Mouse (Mus musculus) kidney, embryonic 15.5 days (tissue): ENCODE data around the gene 9130409I23Rik. TPM values are rescaled to one million over a fixed set of nuclear protein-coding genes. Genes with fewer than 3 reads are reported as not detected.

Experiments used
- ATAC-seq: fragments of 200-750 bp; cut with Nextera tagmentation; replicated peaks from 2 replicates; pipeline ENCODE4 v1.8.0; 2017; ENCODE audit warnings: moderate TSS enrichment; ENCODE audit not compliant: low FRiP score
- H3K27ac ChIP-seq: fragments of 300-500 bp; sonication (generic); 2 replicates; pipeline ENCODE4 v1.5.1; 2015; ENCODE audit warnings: mild to moderate bottlenecking, inconsistent platforms
- H3K27me3 ChIP-seq: fragments of 300-500 bp; sonication (generic); 2 replicates; pipeline ENCODE4 v1.6.1; 2015; ENCODE audit warnings: inconsistent platforms
- H3K36me3 ChIP-seq: fragments of 300-500 bp; sonication (generic); 2 replicates; pipeline ENCODE4 v1.6.1; 2015; ENCODE audit warnings: inconsistent platforms
- H3K4me1 ChIP-seq: fragments of 300-500 bp; sonication (generic); 2 replicates; pipeline ENCODE4 v1.6.1; 2015; ENCODE audit warnings: inconsistent platforms
- H3K4me2 ChIP-seq: fragments of 300-500 bp; sonication (generic); 2 replicates; pipeline ENCODE4 v1.6.1; 2015; ENCODE audit warnings: moderate library complexity, mild to moderate bottlenecking, inconsistent platforms
- H3K4me3 ChIP-seq: fragments of 300-500 bp; sonication (generic); replicated peaks from 2 replicates; pipeline ENCODE4 v1.5.1; 2015; ENCODE audit warnings: mild to moderate bottlenecking, inconsistent platforms
- H3K9ac ChIP-seq: fragments of 300-500 bp; sonication (generic); 2 replicates; pipeline ENCODE4 v1.6.1; 2015; ENCODE audit warnings: mild to moderate bottlenecking, inconsistent platforms
- H3K9me3 ChIP-seq: fragments of 300-500 bp; sonication (generic); replicated peaks from 2 replicates; pipeline ENCODE4 v1.6.1; 2016; ENCODE audit warnings: inconsistent platforms
- WGBS: fragments of 180-500 bp; shearing (Covaris S2); methylation state at CpG from one replicate; pipeline ENCODE4 v1.1.7; 2015; ENCODE audit warnings: mixed read lengths; 5-methylcytosine and 5-hydroxymethylcytosine counted together
- polyA plus RNA-seq: library from polyadenylated mRNA; unstranded; fragments of >200 nt; fragmentation: Nextera tagmentation; extraction: Ambion mirVana; gene quantifications from 2 replicates; pipeline ENCODE4 v1.2.1, GENCODE M21; 2015

9130409I23Rik gene
- polyA plus RNA-seq, 1 experiment from 2014 or later: not detected

GRCm38 (mm10) chr1:181039652-181040051, 11.4 kb upstream of the 9130409I23Rik start:
- H3K9ac ChIP-seq: no peak overlapping the region
- WGBS: 12% methylated on average over 4 of the region's 4 CpGs
- ATAC-seq: no peak

GRCm38 (mm10) chr1:181047520-181047919, 3.5 kb upstream of the 9130409I23Rik start:
- H3K4me1 ChIP-seq: no peaks in the 10 kb centered on the region
- no peaks in the 10 kb centered on the region for H3K27me3 ChIP-seq
- no peak overlapping the region for H3K4me2 ChIP-seq
- no peak overlapping the region for H3K27ac ChIP-seq
- no peak for ATAC-seq
- no peaks in the 10 kb centered on the region for H3K36me3 ChIP-seq
- H3K9me3 ChIP-seq: no peaks in the 10 kb centered on the region
- no peak overlapping the region for H3K9ac ChIP-seq
- 53% methylated on average over 1 of the region's 1 CpGs for WGBS
- H3K4me3 ChIP-seq: no peak overlapping the region

More at GRCm38 (mm10) chr1:181039652-181040051, 11.4 kb upstream of the 9130409I23Rik start:
- Histone ChIP-seq H3K4me1 (no peaks in the 10 kb centered on the region), H3K36me3 (no peaks in the 10 kb centered on the region), H3K4me2 (0 out of 2 replicates have a peak overlapping the region, but pooled peaks have one; percentile 19), H3K27ac (no peak overlapping the region), H3K27me3 (peaks cover 10% of the 10 kb centered on the region), H3K9me3 (no peaks in the 10 kb centered on the region), H3K4me3 (no peak overlapping the region)

GRCm38 (mm10) chr1:181049328-181049842, 1.7 kb upstream of the 9130409I23Rik start:
- no peak for ATAC-seq
- no peaks in the 10 kb centered on the region for H3K36me3 ChIP-seq
- H3K4me2 ChIP-seq: no peak overlapping the region
- no peaks in the 10 kb centered on the region for H3K9me3 ChIP-seq
- H3K27ac ChIP-seq: no peak overlapping the region
- no peak overlapping the region for H3K4me3 ChIP-seq
- H3K27me3 ChIP-seq: no peaks in the 10 kb centered on the region
- no peaks in the 10 kb centered on the region for H3K4me1 ChIP-seq
- no peak overlapping the region for H3K9ac ChIP-seq

GRCm38 (mm10) chr1:181052898-181053297, 1.9 kb downstream of the 9130409I23Rik start:
- H3K27me3 ChIP-seq: no peaks in the 10 kb centered on the region
- H3K9me3 ChIP-seq: no peaks in the 10 kb centered on the region
- WGBS: 83% methylated on average over 4 of the region's 4 CpGs
- H3K4me1 ChIP-seq: no peaks in the 10 kb centered on the region
- H3K4me2 ChIP-seq: no peak overlapping the region
- no peaks in the 10 kb centered on the region for H3K36me3 ChIP-seq
- no peak overlapping the region for H3K27ac ChIP-seq
- H3K9ac ChIP-seq: no peak overlapping the region
- ATAC-seq: no peak
- H3K4me3 ChIP-seq: no peak overlapping the region

- Histone ChIP-seq H3K4me1 (no peaks in the 10 kb centered on the region), H3K9ac (no peak overlapping the region), H3K9me3 (no peaks in the 10 kb centered on the region), H3K27me3 (no peaks in the 10 kb centered on the region; the same call in 1 of the 2 replicates), H3K27ac (no peak overlapping the region), H3K4me2 (no peak overlapping the region), H3K4me3 (no peak overlapping the region), H3K36me3 (no peaks in the 10 kb centered on the region)
- no peak for ATAC-seq
- WGBS: 59% methylated on average over 3 of the region's 3 CpGs
These were observed 10.9 kb downstream of the 9130409I23Rik start for GRCm38 (mm10) chr1:181061784-181062485.

- Histone ChIP-seq H3K27ac (no peak overlapping the region), H3K4me3 (no peak overlapping the region), H3K9ac (no peak overlapping the region), H3K4me2 (no peak overlapping the region), H3K4me1 (no peaks in the 10 kb centered on the region), H3K9me3 (no peaks in the 10 kb centered on the region), H3K36me3 (no peaks in the 10 kb centered on the region), H3K27me3 (no peaks in the 10 kb centered on the region; the same call in 1 of the 2 replicates)
- WGBS: 65% methylated on average over 2 of the region's 2 CpGs
- no peak for ATAC-seq
These were observed 13.0 kb downstream of the 9130409I23Rik start for GRCm38 (mm10) chr1:181063991-181064390.

GRCm38 (mm10) chr1:181064648-181065047, 13.6 kb downstream of the 9130409I23Rik start:
- H3K4me2 ChIP-seq: no peak overlapping the region
- no peaks in the 10 kb centered on the region for H3K36me3 ChIP-seq
- H3K27me3 ChIP-seq: no peaks in the 10 kb centered on the region; the same call in 1 of the 2 replicates
- H3K9me3 ChIP-seq: no peaks in the 10 kb centered on the region
- no peaks in the 10 kb centered on the region for H3K4me1 ChIP-seq
- no peak overlapping the region for H3K9ac ChIP-seq
- no peak for ATAC-seq
- no peak overlapping the region for H3K4me3 ChIP-seq
- no peak overlapping the region for H3K27ac ChIP-seq
- WGBS: 63% methylated on average over 6 of the region's 6 CpGs

- H3K4me2 ChIP-seq: no peak overlapping the region
- no peaks in the 10 kb centered on the region for H3K4me1 ChIP-seq
- no peaks in the 10 kb centered on the region for H3K9me3 ChIP-seq
- H3K9ac ChIP-seq: no peak overlapping the region
- WGBS: 92% methylated on average over 1 of the region's 1 CpGs
- no peak overlapping the region for H3K4me3 ChIP-seq
- H3K27ac ChIP-seq: no peak overlapping the region
- ATAC-seq: no peak
- H3K36me3 ChIP-seq: no peaks in the 10 kb centered on the region
- no peaks in the 10 kb centered on the region; the same call in 1 of the 2 replicates for H3K27me3 ChIP-seq
These were observed 17.3 kb downstream of the 9130409I23Rik start for GRCm38 (mm10) chr1:181068344-181068743.

GRCm38 (mm10) chr1:181069671-181070070, 18.6 kb downstream of the 9130409I23Rik start:
- H3K36me3 ChIP-seq: no peaks in the 10 kb centered on the region
- no peak for ATAC-seq
- H3K4me3 ChIP-seq: no peak overlapping the region
- H3K27ac ChIP-seq: no peak overlapping the region
- no peaks in the 10 kb centered on the region; the same call in 1 of the 2 replicates for H3K27me3 ChIP-seq
- H3K4me2 ChIP-seq: no peak overlapping the region
- H3K9ac ChIP-seq: no peak overlapping the region
- H3K4me1 ChIP-seq: no peaks in the 10 kb centered on the region
- no peaks in the 10 kb centered on the region for H3K9me3 ChIP-seq
- 69% methylated on average over 11 of the region's 11 CpGs for WGBS

GRCm38 (mm10) chr1:181073075-181073474, 22.0 kb downstream of the 9130409I23Rik start:
- H3K9ac ChIP-seq: no peak overlapping the region
- H3K27me3 ChIP-seq: peaks cover 14% of the 10 kb centered on the region
- H3K9me3 ChIP-seq: no peaks in the 10 kb centered on the region
- H3K36me3 ChIP-seq: no peaks in the 10 kb centered on the region
- no peak overlapping the region for H3K4me3 ChIP-seq
- H3K4me2 ChIP-seq: no peak overlapping the region
- no peak overlapping the region for H3K27ac ChIP-seq
- 47% methylated on average over 5 of the region's 5 CpGs for WGBS
- H3K4me1 ChIP-seq: no peaks in the 10 kb centered on the region
- ATAC-seq: no peak

- Histone ChIP-seq H3K9me3 (no peaks in the 10 kb centered on the region), H3K4me1 (no peaks in the 10 kb centered on the region), H3K9ac (no peak overlapping the region), H3K4me3 (no peak overlapping the region), H3K36me3 (no peaks in the 10 kb centered on the region), H3K27ac (no peak overlapping the region), H3K27me3 (no peaks in the 10 kb centered on the region), H3K4me2 (no peak overlapping the region)
- 42% methylated on average over 2 of the region's 2 CpGs for WGBS
- ATAC-seq: no peak
These were observed 33.0 kb downstream of the 9130409I23Rik start for GRCm38 (mm10) chr1:181084021-181084420.

GRCm38 (mm10) chr1:181090048-181090447, 39.0 kb downstream of the 9130409I23Rik start:
- H3K27me3 ChIP-seq: no peaks in the 10 kb centered on the region
- H3K9me3 ChIP-seq: no peaks in the 10 kb centered on the region
- H3K9ac ChIP-seq: no peak overlapping the region
- WGBS: 77% methylated on average over 12 of the region's 12 CpGs
- H3K4me3 ChIP-seq: no peak overlapping the region
- no peaks in the 10 kb centered on the region for H3K4me1 ChIP-seq
- H3K27ac ChIP-seq: no peak overlapping the region
- no peak for ATAC-seq
- no peak overlapping the region for H3K4me2 ChIP-seq
- H3K36me3 ChIP-seq: peaks cover 43% of the 10 kb centered on the region
